Mouse (Mus musculus): ENCODE measurements around the gene Nod1.

DNA sequence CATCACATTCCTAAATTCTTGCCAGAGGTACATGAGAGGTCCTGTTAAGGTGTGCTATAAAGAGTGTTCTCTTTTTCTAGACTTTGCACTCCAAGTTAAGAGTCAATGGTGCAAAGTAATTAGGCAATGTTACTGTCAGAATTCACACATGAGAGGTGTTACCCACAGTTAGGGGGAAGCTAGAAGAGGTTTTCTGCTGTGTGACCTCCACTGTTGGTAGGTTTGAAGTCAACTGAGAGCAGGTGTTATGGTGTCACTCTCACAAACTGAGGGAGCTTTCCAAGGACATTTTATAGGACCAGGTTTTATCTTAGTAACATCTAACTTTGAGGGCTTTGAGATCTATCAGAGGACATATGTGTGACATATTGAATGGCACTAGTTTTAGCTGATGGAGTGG is 16.5 kb downstream of the Nod1 start:
- no peak for TF ChIP-seq GATA1 (IDR thresholded peaks at IDR 0.05; ENCODE audit: borderline replicate concordance, low read length)
- no peak for TF ChIP-seq FLI1 (IDR thresholded peaks at IDR 0.05; ENCODE audit: low read length)

Data from megakaryocyte, embryonic 14.5 days (primary cell).